Mouse (Mus musculus) kidney, adult 2 months (tissue): ENCODE measurements around the gene Tff2. TPM values are rescaled to one million over a fixed set of nuclear protein-coding genes. Genes with fewer than 3 reads are reported as not detected.

Source experiments
- DNase-seq: peaks from one replicate; pipeline ENCODE4 v3.0.0; 2021
- H3K27ac ChIP-seq: fragments of 200-500 bp; 2 replicates; pipeline ENCODE4 v1.5.1; 2012; ENCODE audit warnings: low read depth, low read length, control low read depth, inconsistent platforms; ENCODE audit not compliant: insufficient read depth
- H3K27me3 ChIP-seq: fragments of 200-500 bp; replicated peaks from 2 replicates; pipeline ENCODE4 v1.6.1; 2012; ENCODE audit warnings: mild to moderate bottlenecking, moderate library complexity, low read length, inconsistent platforms; ENCODE audit not compliant: control insufficient read depth, insufficient read depth
- H3K36me3 ChIP-seq: fragments of 200-500 bp; 2 replicates; pipeline ENCODE4 v1.6.1; 2012; ENCODE audit warnings: mild to moderate bottlenecking, moderate library complexity, low read length, inconsistent platforms; ENCODE audit not compliant: control insufficient read depth, insufficient read depth
- H3K4me1 ChIP-seq: fragments of 200-500 bp; 2 replicates; pipeline ENCODE4 v1.6.1; 2011; ENCODE audit warnings: low read length; ENCODE audit not compliant: control insufficient read depth, insufficient read depth
- H3K4me3 ChIP-seq: fragments of 200-500 bp; 2 replicates; pipeline ENCODE4 v1.5.1; 2011; ENCODE audit warnings: mild to moderate bottlenecking, low read depth, low read length, control low read depth; ENCODE audit not compliant: insufficient read depth
- CTCF ChIP-seq: fragments of 200-500 bp; conservative IDR thresholded peaks from 2 replicates; pipeline ENCODE4 v1.5.1; 2011; ENCODE audit warnings: low read depth, mild to moderate bottlenecking, control low read depth, low read length, moderate library complexity, mixed read lengths; ENCODE audit not compliant: insufficient read depth, insufficient read length
- POLR2A ChIP-seq: fragments of 200-500 bp; IDR thresholded peaks from one replicate; pipeline ENCODE4 v1.6.1; 2011; ENCODE audit warnings: low read depth, low read length, control low read depth
- WGBS: fragments of 180-500 bp; shearing (Covaris S2); methylation state at CpG from one replicate; pipeline ENCODE4 v1.1.7; 2018; 5-methylcytosine and 5-hydroxymethylcytosine counted together
- polyA plus RNA-seq: library from polyadenylated mRNA; depleted of rRNA; stranded (reverse); fragments of >200 nt; gene quantifications from 2 replicates; pipeline ENCODE4 v1.2.3, GENCODE M21; 2012

The Tff2 gene
- polyA plus RNA-seq, 1 experiment = 0.20 TPM

DNA sequence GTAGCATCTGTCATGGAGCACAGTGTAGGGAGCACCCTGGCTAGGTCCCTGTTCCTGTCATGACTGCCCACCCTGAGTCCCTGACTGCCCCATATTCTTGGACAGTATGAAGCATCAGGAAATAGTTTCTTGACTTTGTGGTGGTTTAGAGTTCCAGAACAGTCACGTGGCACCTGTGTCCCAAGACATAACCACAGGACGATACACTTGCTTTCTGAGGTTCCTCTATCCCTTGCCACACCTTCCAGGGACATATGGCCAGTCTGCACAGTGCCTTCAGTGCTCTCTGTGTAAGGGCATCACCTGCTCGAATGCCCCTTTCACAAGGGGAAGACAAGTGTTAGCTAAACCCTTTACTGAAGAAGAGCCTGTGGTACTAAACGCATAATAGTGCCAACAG lies 37.4 kb upstream of the Tff2 start:
- H3K4me3 ChIP-seq = no peak overlapping the region
- H3K27me3 ChIP-seq = no peaks in the 10 kb centered on the region
- no peaks in the 10 kb centered on the region for H3K36me3 ChIP-seq
- no peaks in the 10 kb centered on the region for H3K4me1 ChIP-seq
- no peak for DNase-seq
- no peak for TF ChIP-seq CTCF
- no peak for TF ChIP-seq POLR2A
- WGBS = 84% methylated on average over 4 of the region's 4 CpGs
- no peak overlapping the region for H3K27ac ChIP-seq

DNA sequence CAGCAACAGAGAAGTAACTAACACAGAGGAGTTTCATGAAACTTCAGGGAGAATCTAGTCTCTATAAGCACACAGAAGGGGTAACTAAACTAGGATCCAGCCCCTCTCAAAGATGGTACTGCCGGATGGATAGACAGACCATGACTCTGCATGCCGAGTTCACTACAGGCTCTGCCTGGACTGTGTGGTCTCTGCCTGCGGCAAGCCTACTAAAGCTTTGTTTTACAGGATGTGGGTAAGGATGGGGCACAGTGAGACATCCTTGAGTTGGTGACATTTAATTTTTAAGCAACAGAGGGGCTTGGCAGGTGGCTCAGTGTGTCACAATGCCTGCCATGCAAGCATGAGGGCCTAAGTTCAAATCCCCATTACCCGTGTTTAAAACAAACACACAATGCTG lies 32.2 kb upstream of the Tff2 start:
- no peaks in the 10 kb centered on the region for H3K36me3 ChIP-seq
- TF ChIP-seq POLR2A (no peak), CTCF (no peak)
- H3K27ac ChIP-seq = no peak overlapping the region
- H3K4me1 ChIP-seq = no peaks in the 10 kb centered on the region
- no peak for DNase-seq
- no peaks in the 10 kb centered on the region for H3K27me3 ChIP-seq
- 88% methylated on average over 4 of the region's 4 CpGs for WGBS
- no peak overlapping the region for H3K4me3 ChIP-seq

DNA sequence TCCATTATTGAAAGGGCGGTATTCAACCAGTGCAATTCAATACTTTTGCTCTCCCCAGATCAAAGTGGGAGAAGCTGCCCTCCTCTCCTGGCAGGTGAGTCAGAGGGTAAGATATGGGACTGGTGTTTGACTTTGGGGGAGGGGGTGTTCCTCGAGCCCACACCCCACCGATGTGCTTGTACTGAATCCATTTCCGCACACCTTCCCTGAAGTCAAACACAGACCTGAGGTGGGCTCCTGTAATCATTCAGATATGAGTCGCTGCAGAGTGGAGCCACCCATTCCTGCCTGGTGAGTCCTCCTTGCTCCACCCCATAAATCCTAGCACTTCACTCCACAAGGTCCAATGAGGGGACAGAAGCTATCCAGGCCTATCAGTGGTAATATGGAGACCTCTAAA lies 25.7 kb upstream of the Tff2 start:
- H3K27ac ChIP-seq = no peak overlapping the region
- no peaks in the 10 kb centered on the region for H3K36me3 ChIP-seq
- WGBS = 82% methylated on average over 5 of the region's 5 CpGs
- H3K4me1 ChIP-seq = no peaks in the 10 kb centered on the region
- no peak for DNase-seq
- TF ChIP-seq POLR2A (no peak), CTCF (no peak)
- no peak overlapping the region for H3K4me3 ChIP-seq
- H3K27me3 ChIP-seq = no peaks in the 10 kb centered on the region

DNA sequence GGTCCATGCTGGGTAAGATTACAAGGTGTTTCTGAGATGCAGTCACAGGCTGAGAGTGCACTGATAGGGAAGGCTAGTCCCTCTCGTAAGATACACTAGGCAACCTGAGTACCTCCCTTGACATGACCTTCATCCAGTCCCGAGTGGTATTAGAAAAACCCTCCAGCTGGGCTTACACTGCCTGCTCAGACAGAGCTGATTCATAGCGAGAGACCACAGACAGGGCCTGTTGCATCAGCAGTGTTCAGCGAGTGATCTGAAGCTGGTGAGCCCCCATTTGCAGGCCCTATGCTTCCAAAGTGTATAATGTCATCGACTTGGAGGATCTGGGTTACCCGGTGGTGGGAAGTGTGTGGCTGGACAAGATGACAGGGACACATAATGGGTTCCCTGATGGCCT lies 21.0 kb upstream of the Tff2 start, which contains the start of gene Tff1:
Gene Tff1 (minus strand): TSS at position 151 of the 400 bp plus-strand sequence.
- WGBS = 82% methylated on average over 6 of the region's 6 CpGs
- H3K4me1 ChIP-seq = peaks cover 7% of the 10 kb centered on the region; the same call in 1 of the 2 replicates
- TF ChIP-seq POLR2A = no peak
- no peak for TF ChIP-seq CTCF
- H3K27me3 ChIP-seq = no peaks in the 10 kb centered on the region
- no peak within 1 kb of the TSS for H3K27ac ChIP-seq
- no peak for DNase-seq
- H3K36me3 ChIP-seq = no peaks in the 10 kb centered on the region
- no peak within 1 kb of the TSS for H3K4me3 ChIP-seq

DNA sequence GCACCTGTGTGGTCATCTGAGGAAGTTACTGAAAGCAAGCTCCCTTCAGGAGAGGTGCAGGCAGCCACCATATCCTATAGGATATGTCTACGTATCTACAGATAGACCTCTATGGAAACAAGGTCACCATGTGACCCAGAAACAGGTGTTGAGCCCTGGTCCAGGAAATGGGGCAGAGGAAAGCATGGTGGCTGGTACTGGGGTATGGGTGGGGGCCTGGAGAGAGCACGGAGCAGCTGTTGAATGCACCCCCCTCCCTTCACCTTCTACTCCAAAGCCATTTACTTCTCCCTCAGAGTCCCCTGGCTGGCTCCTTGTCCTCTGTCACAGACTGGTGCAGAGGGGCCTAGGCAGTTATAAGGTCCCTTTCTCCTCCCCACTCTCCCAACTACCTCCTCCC lies 19.7 kb upstream of the Tff2 start:
- Histone ChIP-seq H3K4me3 (no peak overlapping the region), H3K4me1 (peaks cover 11% of the 10 kb centered on the region; the same call in 1 of the 2 replicates), H3K36me3 (no peaks in the 10 kb centered on the region), H3K27ac (no peak overlapping the region), H3K27me3 (no peaks in the 10 kb centered on the region)
- WGBS = 94% methylated on average over 2 of the region's 2 CpGs
- DNase-seq = no peak
- no peak for TF ChIP-seq CTCF
- TF ChIP-seq POLR2A = no peak

DNA sequence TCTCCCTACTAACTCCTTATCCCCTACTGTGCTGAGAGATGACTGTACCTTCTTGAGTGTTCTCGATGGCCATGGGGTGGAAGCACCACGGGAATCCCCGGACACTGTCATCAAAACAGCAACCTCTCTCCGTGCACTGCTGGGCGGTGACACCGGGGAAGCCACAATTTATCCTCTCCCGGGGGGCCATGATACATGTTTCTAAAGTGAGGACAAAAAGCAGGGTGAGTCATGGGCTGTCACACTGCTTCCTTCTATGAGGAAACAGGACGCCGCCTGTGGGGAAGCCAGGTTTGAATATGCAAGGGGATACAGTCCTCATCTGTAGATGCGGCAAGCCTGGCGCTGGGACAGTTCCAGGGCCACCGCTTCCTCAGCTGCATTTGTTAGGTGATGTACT lies 18.5 kb upstream of the Tff2 start:
- TF ChIP-seq POLR2A = no peak
- no peak overlapping the region for H3K27ac ChIP-seq
- 67% methylated on average over 12 of the region's 12 CpGs for WGBS
- H3K4me1 ChIP-seq = peaks cover 11% of the 10 kb centered on the region; the same call in 1 of the 2 replicates
- H3K4me3 ChIP-seq = no peak overlapping the region
- H3K27me3 ChIP-seq = no peaks in the 10 kb centered on the region
- DNase-seq = no peak
- H3K36me3 ChIP-seq = no peaks in the 10 kb centered on the region

DNA sequence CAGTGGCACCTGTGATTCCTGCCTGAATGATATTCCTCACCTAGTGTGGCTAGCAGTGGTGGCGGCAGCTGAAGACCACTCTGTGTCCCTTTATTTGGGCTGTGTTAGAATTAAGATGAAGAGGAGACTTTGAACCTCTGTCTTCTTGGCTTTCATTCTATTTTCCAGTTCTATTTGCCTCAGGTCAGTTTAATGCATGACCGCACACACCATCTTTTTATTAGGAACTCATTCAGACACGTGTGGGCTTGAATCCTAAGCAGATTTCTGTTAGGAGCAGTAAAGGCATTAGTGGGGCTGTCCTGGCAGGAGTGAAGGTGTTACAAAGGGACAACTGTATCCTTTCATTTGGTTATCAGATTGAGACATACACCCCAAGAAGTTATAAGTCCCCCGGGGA lies 16.2 kb upstream of the Tff2 start:
- peak; percentile 72 for DNase-seq
- Histone ChIP-seq H3K27ac (peak overlapping the region; percentile 80), H3K27me3 (no peaks in the 10 kb centered on the region), H3K4me3 (no peak overlapping the region), H3K36me3 (no peaks in the 10 kb centered on the region), H3K4me1 (peaks cover 11% of the 10 kb centered on the region; the same call in 1 of the 2 replicates)
- 47% methylated on average over 4 of the region's 4 CpGs for WGBS
- TF ChIP-seq CTCF (no peak), POLR2A (no peak)

DNA sequence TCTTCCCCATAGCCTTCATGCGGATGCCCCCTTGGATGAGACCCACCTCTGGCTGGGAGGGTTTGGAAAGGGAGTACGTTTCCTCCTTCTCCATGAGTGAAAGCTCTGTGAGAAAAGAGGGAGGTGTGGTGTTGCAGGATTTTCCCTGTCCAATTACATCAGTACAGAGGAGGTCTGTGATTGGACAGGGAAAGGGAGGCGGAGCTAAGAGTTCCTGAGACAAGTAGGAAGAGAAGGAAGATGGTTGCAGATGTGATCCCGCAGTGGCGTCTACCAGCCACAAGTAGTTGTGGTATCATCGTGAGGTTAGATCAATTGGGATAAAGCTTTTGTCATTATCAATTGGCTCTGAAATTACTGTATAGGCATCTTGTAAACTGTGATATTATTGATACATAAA lies 13.8 kb upstream of the Tff2 start:
- TF ChIP-seq CTCF = no peak
- no peak for TF ChIP-seq POLR2A
- Histone ChIP-seq H3K4me3 (no peak overlapping the region), H3K27me3 (no peaks in the 10 kb centered on the region), H3K36me3 (no peaks in the 10 kb centered on the region; the same call in 1 of the 2 replicates), H3K4me1 (peaks cover 16% of the 10 kb centered on the region; the same call in 1 of the 2 replicates), H3K27ac (no peak overlapping the region)
- WGBS = 88% methylated on average over 6 of the region's 6 CpGs
- no peak for DNase-seq
